In the genomic region with DNA sequence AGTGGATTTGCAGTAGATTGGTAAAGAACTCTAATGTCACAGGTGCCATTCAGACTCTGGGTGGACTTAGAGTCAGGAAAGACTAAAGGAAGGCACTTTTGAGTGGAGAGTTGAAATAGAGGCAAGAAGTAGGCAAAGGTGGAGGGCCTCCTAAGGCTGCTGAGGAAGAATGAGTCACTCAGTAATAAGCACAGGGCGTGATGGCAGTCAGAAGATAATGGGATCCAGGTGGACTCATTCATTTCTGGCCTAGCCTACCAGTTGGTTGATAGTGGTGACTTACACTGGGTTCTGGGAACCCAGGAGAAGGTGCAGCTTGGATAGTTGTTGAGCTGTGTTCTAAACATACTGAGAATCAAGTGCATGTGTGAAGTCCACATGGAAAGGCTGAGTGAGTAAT, we compare ENCODE assay signal across 25 mouse cellular contexts.
"Had no signal": no experiment of that assay in that cellular context is flagged by ENCODE, and none has a peak within 500 bp of the region (broad histone marks: within the 10 kb centered on the region; RNA-seq: fewer than 3 reads in every experiment).

No protein-coding gene starts in this region.

- H3K4me3 ChIP-seq: layer of hippocampus, adult 2 months; left cerebral cortex, adult 2 months; limb, embryonic 12.5 days; limb, embryonic 15.5 days; liver, embryonic 15.5 days; lung, embryonic 15.5 days; megakaryocyte, embryonic 14.5 days; midbrain, embryonic 10.5 days; midbrain, embryonic 15.5 days; neural tube, embryonic 12.5 days; neural tube, embryonic 15.5 days had no signal

- H3K36me3 ChIP-seq: liver, embryonic 15.5 days; midbrain, embryonic 15.5 days; neural tube, embryonic 15.5 days had no signal

- H3K9me3 ChIP-seq: limb, embryonic 12.5 days; limb, embryonic 15.5 days; liver, embryonic 15.5 days; lung, embryonic 15.5 days; megakaryocyte, embryonic 14.5 days; midbrain, embryonic 10.5 days; midbrain, embryonic 15.5 days; neural tube, embryonic 12.5 days; neural tube, embryonic 15.5 days had no signal

- ATAC-seq: midbrain, embryonic 15.5 days had no signal

- H3K9ac ChIP-seq: limb, embryonic 12.5 days; limb, embryonic 15.5 days; liver, embryonic 15.5 days; lung, embryonic 15.5 days; midbrain, embryonic 15.5 days; neural tube, embryonic 12.5 days; neural tube, embryonic 15.5 days had no signal

- H3K27me3 ChIP-seq: limb, embryonic 15.5 days; liver, embryonic 15.5 days; lung, embryonic 15.5 days; megakaryocyte, embryonic 14.5 days; midbrain, embryonic 15.5 days; neural tube, embryonic 12.5 days had no signal

- DNase-seq: kidney, adult 2 months; kidney, postnatal 25 days; layer of hippocampus, adult 9-11 months; left cerebral cortex, postnatal 4 days; lung, postnatal 10 days; lung, postnatal 36 days; right cerebral cortex, adult 18-20 months; right cerebral cortex, postnatal 14 days; right cerebral cortex, postnatal 4 days; spleen, adult 18-20 months; thymus, adult 2 months; thymus, postnatal 25 days had no signal

- H3K4me1 ChIP-seq: lung, embryonic 15.5 days had no signal

- H3K4me2 ChIP-seq: limb, embryonic 12.5 days; limb, embryonic 15.5 days; liver, embryonic 11.5 days; liver, embryonic 15.5 days; lung, embryonic 15.5 days; midbrain, embryonic 15.5 days; neural tube, embryonic 12.5 days; neural tube, embryonic 15.5 days had no signal

- H3K27ac ChIP-seq: kidney, postnatal 0 days; layer of hippocampus, adult 2 months; left cerebral cortex, adult 2 months; limb, embryonic 12.5 days; limb, embryonic 15.5 days; liver, embryonic 15.5 days; lung, embryonic 15.5 days; midbrain, embryonic 10.5 days; midbrain, embryonic 15.5 days; neural tube, embryonic 12.5 days; neural tube, embryonic 15.5 days had no signal
